Mouse (Mus musculus): Measurements from ENCODE around the gene Tom1l2. TPM values are rescaled to one million over a fixed set of nuclear protein-coding genes. Genes with fewer than 3 reads are reported as not detected.

The Tom1l2 gene
- total RNA-seq, 2 experiments from 2014 or later, result 83.2 to 85.0 TPM

Small RNAs within 50 kb of the gene (microRNA-seq; reads per million reads assigned to microRNA genes)
- gene Gm27711 (0 reads per million in 2 experiments), gene Mir6921 (0.20 to 0.69 reads per million in 2 experiments), gene Mir6922 (0 to 0.61 reads per million in 2 experiments)

Other genes starting within 250 kb of the Tom1l2 start
- gene Rai1, start 247.9 kb downstream of the Tom1l2 start, total RNA-seq (2021), result 10 to 100 TPM; 50.6 to 58.0 TPM
- gene Srebf1, start 130.3 kb downstream of the Tom1l2 start, total RNA-seq (2021), result 10 to 100 TPM; 35.8 to 50.8 TPM
- 1 to 10 TPM; 1.8 to 2.4 TPM for gene Drc3, start 424 bp upstream of the Tom1l2 start, total RNA-seq (2021)
- 10 to 100 TPM; 23.9 to 25.6 TPM for gene Gid4, start 64.2 kb upstream of the Tom1l2 start, total RNA-seq (2021)
- gene Atpaf2, start 65.6 kb upstream of the Tom1l2 start, total RNA-seq (2021), result 10 to 100 TPM; 48.5 to 50.1 TPM
- gene Drg2, start 101.7 kb upstream of the Tom1l2 start, total RNA-seq (2021), result 10 to 100 TPM; 42.7 to 44.0 TPM
- under 1 TPM in 1 of 2 experiments, not detected in 1; 0.14 TPM for gene Myo15, start 116.4 kb upstream of the Tom1l2 start, total RNA-seq (2021)
- 10 to 100 TPM; 69.1 to 71.9 TPM for gene Alkbh5, start 183.5 kb upstream of the Tom1l2 start, total RNA-seq (2021)

Measured in heart, postnatal 4 days (tissue).